Mouse (Mus musculus) lung, embryonic 15.5 days (tissue): ENCODE data around the gene Galns. TPM values are rescaled to one million over a fixed set of nuclear protein-coding genes. Genes with fewer than 3 reads are reported as not detected.

Experiments
- ATAC-seq: fragments of 200-750 bp; cut with Nextera tagmentation; 2 replicates; pipeline ENCODE4 v1.8.0; 2017; ENCODE audit warnings: moderate number of reproducible peaks, borderline replicate concordance; ENCODE audit not compliant: low FRiP score, low TSS enrichment; ENCODE audit errors: extremely low read depth
- H3K27ac ChIP-seq: fragments of 300-500 bp; sonication (generic); 2 replicates; pipeline ENCODE4 v1.5.1; 2015; ENCODE audit warnings: moderate library complexity, mild to moderate bottlenecking, inconsistent platforms
- H3K27me3 ChIP-seq: fragments of 300-500 bp; sonication (generic); 2 replicates; pipeline ENCODE4 v1.6.1; 2015; ENCODE audit warnings: inconsistent platforms
- H3K36me3 ChIP-seq: fragments of 300-500 bp; sonication (generic); 2 replicates; pipeline ENCODE4 v1.6.1; 2015; ENCODE audit warnings: inconsistent platforms
- H3K4me1 ChIP-seq: fragments of 300-500 bp; sonication (generic); 2 replicates; pipeline ENCODE4 v1.6.1; 2015; ENCODE audit warnings: inconsistent platforms
- H3K4me2 ChIP-seq: fragments of 300-500 bp; sonication (generic); 2 replicates; pipeline ENCODE4 v1.6.1; 2015; ENCODE audit warnings: inconsistent platforms, mild to moderate bottlenecking, moderate library complexity
- H3K4me3 ChIP-seq: fragments of 300-500 bp; sonication (generic); 2 replicates; pipeline ENCODE4 v1.5.1; 2015; ENCODE audit warnings: mild to moderate bottlenecking, inconsistent platforms
- H3K9ac ChIP-seq: fragments of 300-500 bp; sonication (generic); 2 replicates; pipeline ENCODE4 v1.6.1; 2015; ENCODE audit warnings: inconsistent platforms
- H3K9me3 ChIP-seq: fragments of 300-500 bp; sonication (generic); 2 replicates; pipeline ENCODE4 v1.6.1; 2016; ENCODE audit warnings: inconsistent platforms
- WGBS: fragments of 180-500 bp; shearing (Covaris S2); methylation state at CpG from one replicate; pipeline ENCODE4 v1.1.7; 2015; 5-methylcytosine and 5-hydroxymethylcytosine counted together
- polyA plus RNA-seq: library from polyadenylated mRNA; unstranded; fragments of >200 nt; fragmentation: Nextera tagmentation; extraction: Ambion mirVana; gene quantifications from 2 replicates; pipeline ENCODE4 v1.2.1, GENCODE M21; 2015

Gene Galns
- polyA plus RNA-seq, 1 experiment from 2014 or later: 13.5 TPM

DNA sequence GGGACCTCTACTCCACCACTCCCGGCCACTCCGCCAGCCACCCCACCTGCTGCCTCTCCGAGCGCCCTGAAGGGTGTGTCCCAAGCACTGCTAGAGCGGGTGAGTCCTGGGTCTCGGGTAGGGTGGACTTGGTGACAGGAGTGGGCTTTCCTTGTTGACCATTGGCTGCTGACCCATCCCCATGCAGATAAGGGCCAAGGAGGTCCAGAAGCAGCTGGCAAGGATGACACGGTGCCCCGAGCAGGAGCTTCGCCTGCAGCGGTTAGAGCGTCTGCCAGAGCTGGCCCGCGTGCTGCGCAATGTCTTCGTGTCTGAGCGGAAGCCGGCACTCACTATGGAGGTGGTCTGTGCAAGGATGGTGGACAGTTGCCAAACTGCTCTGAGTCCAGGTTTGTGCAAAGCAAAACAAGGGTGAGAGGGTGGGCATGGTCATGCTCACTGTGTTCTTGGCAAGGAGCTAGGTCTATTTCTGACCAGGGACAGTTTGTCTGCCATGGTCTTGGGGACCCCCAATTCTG is 39.5 kb downstream of the Galns start:
- Histone ChIP-seq H3K27ac (no peak overlapping the region), H3K36me3 (peaks cover 41% of the 10 kb centered on the region), H3K4me3 (no peak overlapping the region), H3K9me3 (no peaks in the 10 kb centered on the region), H3K9ac (no peak overlapping the region), H3K4me1 (peaks cover 41% of the 10 kb centered on the region), H3K27me3 (no peaks in the 10 kb centered on the region), H3K4me2 (no peak overlapping the region)
- ATAC-seq: no peak
- 89% methylated on average over 17 of the region's 17 CpGs for WGBS

DNA sequence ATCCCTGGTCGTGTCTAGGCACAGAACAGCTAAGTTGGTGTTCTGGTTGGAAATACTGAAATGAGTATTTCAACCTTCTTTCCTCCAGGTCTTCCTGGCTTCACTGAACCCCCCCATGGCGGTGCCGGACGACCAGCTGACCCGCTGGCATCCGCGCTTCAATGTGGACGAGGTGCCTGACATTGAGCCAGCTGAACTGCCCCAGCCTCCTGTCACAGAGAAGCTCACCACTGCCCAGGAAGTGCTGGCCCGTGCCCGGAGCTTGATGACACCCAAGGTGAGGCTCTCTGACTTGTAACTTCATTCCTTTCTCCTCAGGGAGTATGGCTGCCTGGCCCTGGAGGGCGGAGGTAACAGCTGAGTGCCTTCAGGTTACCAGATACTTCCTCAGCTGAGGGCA is 40.1 kb downstream of the Galns start:
- Histone ChIP-seq H3K9ac (no peak overlapping the region), H3K27ac (no peak overlapping the region), H3K36me3 (peaks cover 41% of the 10 kb centered on the region), H3K27me3 (no peaks in the 10 kb centered on the region), H3K4me2 (no peak overlapping the region), H3K4me1 (peaks cover 44% of the 10 kb centered on the region), H3K4me3 (no peak overlapping the region), H3K9me3 (no peaks in the 10 kb centered on the region)
- ATAC-seq: no peak
- WGBS: 85% methylated on average over 11 of the region's 11 CpGs

DNA sequence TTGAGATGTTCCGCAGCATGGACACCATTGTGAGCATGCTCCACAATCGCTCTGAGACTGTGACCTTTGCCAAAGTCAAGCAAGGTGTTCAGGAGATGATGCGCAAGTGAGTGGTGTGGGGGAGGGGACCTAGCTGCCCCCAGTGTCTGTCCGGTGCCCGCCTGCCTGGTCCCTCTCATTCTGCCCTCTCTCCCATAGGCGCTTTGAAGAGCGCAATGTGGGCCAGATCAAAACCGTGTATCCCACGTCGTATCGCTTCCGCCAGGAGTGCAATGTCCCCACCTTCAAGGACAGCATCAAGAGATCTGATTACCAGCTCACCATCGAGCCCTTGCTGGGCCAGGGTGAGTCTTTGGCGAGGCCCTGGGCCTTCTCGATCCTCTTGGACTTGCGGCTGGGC is 41.3 kb downstream of the Galns start:
- 92% methylated on average over 16 of the region's 16 CpGs for WGBS

DNA sequence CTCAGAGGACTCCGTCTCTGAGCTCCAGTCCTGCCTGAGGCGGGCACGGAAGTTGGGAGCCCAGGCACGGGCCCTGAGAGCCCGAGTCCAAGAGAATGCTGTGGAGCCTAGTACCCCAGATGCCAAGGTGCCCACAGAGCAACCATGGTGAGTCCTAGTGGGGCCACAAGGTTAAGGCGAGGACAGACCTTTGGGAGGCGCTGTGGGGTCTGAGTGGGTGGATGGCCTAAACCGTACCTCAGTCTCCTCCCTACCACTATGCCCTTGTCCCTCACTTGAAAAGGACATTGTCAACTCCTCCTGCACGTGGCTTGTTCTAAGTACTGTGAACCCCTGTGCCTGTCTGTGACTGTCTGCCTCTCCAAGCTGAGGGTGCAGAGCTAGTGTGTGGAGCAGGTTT is 41.9 kb downstream of the Galns start:
- Histone ChIP-seq H3K4me2 (peak overlapping the region; percentile 88), H3K36me3 (peaks cover 41% of the 10 kb centered on the region), H3K4me3 (peak overlapping the region; percentile 91), H3K4me1 (peaks cover 26% of the 10 kb centered on the region), H3K27ac (0 out of 2 replicates have a peak overlapping the region, but pooled peaks have one; percentile 1), H3K27me3 (no peaks in the 10 kb centered on the region), H3K9ac (peak overlapping the region; percentile 90), H3K9me3 (no peaks in the 10 kb centered on the region)
- no peak for ATAC-seq
- 39% methylated on average over 9 of the region's 9 CpGs for WGBS

More for the DNA sequence above, 41.3 kb downstream of the Galns start:
- peak overlapping the region; percentile 88; the same call in 1 of the 2 replicates for H3K4me2 ChIP-seq
- H3K9me3 ChIP-seq: no peaks in the 10 kb centered on the region
- ATAC-seq: no peak
- peaks cover 41% of the 10 kb centered on the region for H3K36me3 ChIP-seq
- no peaks in the 10 kb centered on the region for H3K27me3 ChIP-seq
- H3K9ac ChIP-seq: no peak overlapping the region
- H3K4me1 ChIP-seq: peaks cover 32% of the 10 kb centered on the region
- no peak overlapping the region for H3K4me3 ChIP-seq
- no peak overlapping the region for H3K27ac ChIP-seq

DNA sequence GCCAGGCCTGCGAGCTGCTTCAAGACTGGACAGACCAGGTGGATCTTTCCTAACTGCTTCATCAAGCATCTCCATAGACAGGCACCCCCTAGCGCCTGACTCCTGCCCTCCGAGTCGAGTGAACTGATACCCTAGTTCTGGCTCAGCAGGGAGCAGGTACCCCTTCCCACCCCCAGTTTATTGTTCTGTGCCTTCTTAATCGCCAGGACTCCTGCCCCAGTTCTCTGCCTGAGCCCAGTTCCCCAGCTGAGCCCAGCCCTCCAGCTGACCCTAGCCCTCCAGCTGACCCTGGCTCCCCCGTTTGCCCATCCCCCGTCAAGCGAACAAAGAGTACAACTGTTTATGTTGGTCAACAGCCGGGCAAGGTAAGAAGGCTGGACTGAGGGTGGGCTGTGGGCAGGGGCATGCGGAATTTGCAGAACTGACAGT is 42.4 kb downstream of the Galns start:
- peak overlapping the region; percentile 90 for H3K9ac ChIP-seq
- no peaks in the 10 kb centered on the region for H3K27me3 ChIP-seq
- 10% methylated on average over 10 of the region's 10 CpGs for WGBS
- H3K27ac ChIP-seq: 0 out of 2 replicates have a peak overlapping the region, but pooled peaks have one; percentile 1
- H3K4me2 ChIP-seq: peak overlapping the region; percentile 88
- peaks cover 25% of the 10 kb centered on the region for H3K4me1 ChIP-seq
- H3K4me3 ChIP-seq: peak overlapping the region; percentile 91
- H3K9me3 ChIP-seq: no peaks in the 10 kb centered on the region
- peaks cover 41% of the 10 kb centered on the region for H3K36me3 ChIP-seq
- no peak for ATAC-seq

DNA sequence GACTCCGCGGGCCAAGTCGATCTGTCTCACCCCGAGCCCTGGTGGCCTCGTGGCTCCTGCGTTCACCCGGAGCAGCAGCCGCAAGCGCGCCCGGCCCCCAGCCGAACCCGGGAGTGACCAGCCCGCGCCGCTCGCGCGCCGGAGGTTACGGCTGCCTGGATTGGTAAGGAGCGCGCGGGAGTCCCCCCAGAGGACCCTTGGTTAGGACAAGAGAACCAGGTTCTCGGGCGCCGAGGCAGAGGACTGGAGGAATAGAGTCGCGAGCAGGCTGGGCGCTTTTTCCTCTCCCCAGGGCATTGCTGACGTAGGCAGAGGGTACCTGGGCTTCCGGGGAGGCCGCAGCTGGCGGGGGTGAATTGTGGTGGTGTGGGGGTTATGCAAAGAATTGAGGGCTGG is 43.2 kb downstream of the Galns start:
- peak overlapping the region; percentile 91 for H3K4me3 ChIP-seq

DNA sequence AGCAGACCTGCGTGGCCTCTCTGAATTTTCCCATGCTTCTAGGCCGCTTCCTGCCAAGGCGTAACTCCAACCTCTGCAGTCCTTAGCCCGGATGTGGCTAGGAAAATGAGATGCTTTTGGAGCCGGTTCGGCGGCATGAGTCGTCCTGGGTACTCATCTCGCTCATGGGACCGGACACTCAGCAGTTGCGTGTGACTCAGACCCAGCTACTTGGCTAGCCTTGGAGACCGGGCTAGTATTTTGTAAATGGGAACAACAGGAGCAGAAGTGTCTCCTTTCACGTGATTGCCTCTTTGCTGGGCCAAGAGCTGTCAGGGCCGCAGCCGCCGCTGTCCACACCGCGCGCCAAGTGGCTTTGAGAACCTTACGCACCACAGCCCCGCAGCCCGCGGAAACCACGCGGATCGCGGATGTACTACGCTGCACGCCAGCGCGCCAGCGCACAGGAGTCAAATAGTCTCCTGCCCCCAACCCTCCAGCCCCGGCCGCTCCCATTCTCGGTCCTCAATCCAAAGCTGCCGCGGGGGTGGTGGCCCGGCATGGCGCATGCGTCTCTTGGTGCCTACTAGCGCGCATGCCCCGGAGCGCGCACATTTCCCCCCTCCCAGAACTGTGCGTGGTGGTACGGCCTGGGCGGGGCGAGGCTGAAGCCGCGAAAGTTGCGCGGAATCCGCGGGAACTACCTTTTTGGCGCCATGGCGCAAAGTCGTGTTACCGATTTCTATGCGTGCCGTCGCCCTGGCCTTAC is 43.7 kb downstream of the Galns start, which contains the start of gene Cdt1:
Gene Cdt1 (plus strand): TSS at position 655 of the 748 bp plus-strand sequence.
- Histone ChIP-seq H3K4me3 (peak within 1 kb of the TSS; percentile 91), H3K4me2 (peak within 1 kb of the TSS; percentile 88), H3K4me1 (peaks cover 25% of the 10 kb centered on the region), H3K9me3 (no peaks in the 10 kb centered on the region), H3K36me3 (peaks cover 29% of the 10 kb centered on the region), H3K27ac (peak within 1 kb of the TSS; percentile 97), H3K9ac (peak within 1 kb of the TSS; percentile 90), H3K27me3 (no peaks in the 10 kb centered on the region)
- under 1% methylated on average over 62 of the region's 62 CpGs for WGBS
- ATAC-seq: peak; percentile 97

More for the DNA sequence above, 43.2 kb downstream of the Galns start:
- H3K36me3 ChIP-seq: peaks cover 35% of the 10 kb centered on the region
- H3K4me1 ChIP-seq: peaks cover 25% of the 10 kb centered on the region
- WGBS: under 1% methylated on average over 34 of the region's 34 CpGs
- H3K9me3 ChIP-seq: no peaks in the 10 kb centered on the region
- peak; percentile 37 for ATAC-seq
- H3K9ac ChIP-seq: peak overlapping the region; percentile 90
- H3K27ac ChIP-seq: peak overlapping the region; percentile 97
- H3K4me2 ChIP-seq: peak overlapping the region; percentile 88
- H3K27me3 ChIP-seq: no peaks in the 10 kb centered on the region

DNA sequence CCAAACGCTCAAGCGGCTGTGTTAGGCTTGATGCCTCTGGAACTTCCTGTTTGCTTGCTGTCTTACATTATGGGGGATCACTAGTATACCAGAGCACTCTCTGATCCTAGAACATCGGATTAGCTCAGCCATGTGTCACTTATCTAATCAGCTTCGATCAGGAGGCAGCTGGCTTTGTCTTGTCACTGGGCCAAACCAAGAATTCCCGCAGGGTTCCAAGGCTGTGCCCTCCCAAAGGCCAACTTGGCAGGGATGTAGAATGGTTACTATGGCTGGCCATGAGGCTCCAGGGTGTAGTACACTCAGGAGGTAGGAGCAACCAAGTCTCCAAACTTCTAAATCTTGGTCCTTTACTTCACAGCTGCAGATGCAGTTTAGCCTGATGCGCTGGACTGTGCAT is 44.5 kb downstream of the Galns start:
- peaks cover 25% of the 10 kb centered on the region for H3K4me1 ChIP-seq
- WGBS: 15% methylated on average over 6 of the region's 6 CpGs
- H3K36me3 ChIP-seq: peaks cover 22% of the 10 kb centered on the region
- no peak for ATAC-seq
- H3K9ac ChIP-seq: peak overlapping the region; percentile 63
- peak overlapping the region; percentile 91 for H3K4me3 ChIP-seq
- H3K27me3 ChIP-seq: no peaks in the 10 kb centered on the region
- H3K27ac ChIP-seq: peak overlapping the region; percentile 97
- H3K4me2 ChIP-seq: peak overlapping the region; percentile 88
- H3K9me3 ChIP-seq: no peaks in the 10 kb centered on the region

DNA sequence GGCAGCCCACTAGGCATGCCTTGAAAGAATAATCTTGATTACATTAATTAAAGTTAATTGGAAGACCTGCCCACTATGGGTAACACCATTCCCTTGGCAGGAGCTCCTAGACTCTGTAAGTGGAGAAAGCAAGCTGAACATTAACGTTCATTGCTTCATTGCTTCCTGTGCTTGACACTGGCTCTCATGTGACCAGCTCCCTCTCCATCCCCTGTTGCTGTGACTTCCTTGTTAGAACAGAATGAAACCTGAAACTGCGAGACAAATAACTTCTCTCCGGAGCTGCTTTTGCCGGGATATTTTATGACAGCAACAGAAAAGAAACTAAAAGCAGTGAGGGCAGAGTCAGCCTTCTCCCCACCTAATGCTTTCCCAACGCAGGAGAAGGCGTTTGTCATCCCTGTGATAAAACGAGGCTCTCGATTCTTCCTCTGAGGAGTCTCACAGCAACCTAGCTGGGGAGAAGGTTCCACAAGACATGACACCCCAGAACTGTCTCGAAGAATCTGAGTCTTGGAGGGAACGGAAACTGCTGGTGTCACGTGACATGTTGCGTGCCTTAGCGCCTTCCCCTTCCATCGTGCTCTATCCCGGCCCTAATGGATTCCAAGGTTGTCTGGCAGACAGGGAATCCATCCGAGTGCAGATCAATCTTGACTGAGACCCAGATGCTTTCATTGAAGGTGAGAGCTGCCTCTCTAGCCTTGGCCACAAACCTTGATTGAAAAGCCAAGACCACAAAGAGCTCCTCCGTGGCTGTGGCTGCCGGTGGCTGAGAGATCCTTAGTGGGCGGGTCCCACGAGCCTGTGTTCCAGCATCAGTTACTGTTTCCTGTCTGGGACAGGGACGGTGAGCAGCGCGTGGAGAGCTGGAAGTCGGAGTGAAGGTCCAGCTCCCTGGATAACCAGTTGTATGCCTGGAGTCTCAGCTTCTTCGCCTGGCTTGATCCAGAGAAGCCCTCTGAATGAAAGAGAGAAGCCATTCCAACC is 46.6 kb downstream of the Galns start:
- H3K27me3 ChIP-seq: no peaks in the 10 kb centered on the region
- H3K4me1 ChIP-seq: peaks cover 21% of the 10 kb centered on the region
- no peak overlapping the region for H3K4me2 ChIP-seq
- no peak overlapping the region for H3K27ac ChIP-seq
- H3K4me3 ChIP-seq: no peak overlapping the region
- no peak for ATAC-seq
- no peak overlapping the region for H3K9ac ChIP-seq
- H3K9me3 ChIP-seq: no peaks in the 10 kb centered on the region
- 74% methylated on average over 25 of the region's 25 CpGs for WGBS
- peaks cover under 1% of the 10 kb centered on the region for H3K36me3 ChIP-seq

DNA sequence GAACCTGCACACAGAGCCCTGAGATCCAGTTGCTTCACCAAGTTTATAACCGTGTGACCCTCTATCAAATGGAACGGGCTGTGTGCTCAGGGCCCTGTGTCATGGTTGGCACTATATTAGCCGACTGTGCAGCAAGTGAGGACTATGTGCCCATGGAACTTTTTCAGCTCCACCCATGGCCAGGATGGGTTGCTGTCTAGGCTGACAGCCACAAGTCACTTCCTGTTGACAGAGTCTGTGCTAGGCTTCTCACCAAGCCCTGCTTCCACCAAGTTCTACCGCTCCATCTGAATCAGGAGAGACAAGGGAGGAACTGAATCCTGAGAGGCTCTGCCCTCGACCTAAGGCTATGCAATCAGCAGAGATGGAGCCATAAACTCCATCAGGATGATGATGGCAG is 50.1 kb downstream of the Galns start:
- ATAC-seq: no peak
- WGBS: 79% methylated on average over 5 of the region's 5 CpGs

DNA sequence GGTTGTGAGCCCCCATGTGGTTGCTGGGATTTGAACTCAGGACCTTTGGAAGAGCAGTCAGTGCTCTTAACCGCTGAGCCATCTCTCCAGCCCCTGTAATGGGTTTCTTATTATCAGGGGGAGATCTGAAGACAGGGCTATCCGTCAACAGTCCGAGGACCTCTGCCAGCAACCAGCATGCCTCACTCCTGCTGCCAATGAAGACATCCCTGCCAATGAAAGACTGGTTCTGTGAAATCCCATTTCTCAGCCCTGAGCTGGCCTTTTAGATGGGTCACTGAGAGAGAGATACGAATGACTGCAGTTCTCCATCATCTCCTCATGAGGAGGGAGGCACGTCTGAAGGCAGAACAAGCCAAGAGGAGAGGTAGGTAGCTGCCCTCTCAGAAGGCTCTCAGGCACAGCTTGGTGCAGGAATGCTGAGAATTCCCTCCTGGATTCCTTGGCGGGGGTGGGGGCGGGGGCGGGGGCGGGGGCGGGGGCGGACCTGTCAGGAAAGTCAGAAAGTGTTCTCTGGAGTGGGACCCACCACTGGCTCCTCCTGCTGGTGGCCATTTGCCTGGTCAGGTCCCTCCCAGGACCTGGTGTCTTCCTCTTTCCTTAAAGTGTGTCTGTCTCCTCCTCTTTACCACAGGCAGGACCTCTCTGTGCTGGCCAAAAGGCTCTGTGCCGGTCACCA is 52.5 kb downstream of the Galns start:
- no peak overlapping the region for H3K9ac ChIP-seq

More for the DNA sequence above, 50.1 kb downstream of the Galns start:
- H3K9me3 ChIP-seq: no peaks in the 10 kb centered on the region
- no peak overlapping the region for H3K27ac ChIP-seq
- no peaks in the 10 kb centered on the region for H3K36me3 ChIP-seq
- no peak overlapping the region for H3K4me3 ChIP-seq
- no peak overlapping the region for H3K4me2 ChIP-seq
- H3K4me1 ChIP-seq: peaks cover 28% of the 10 kb centered on the region
- no peaks in the 10 kb centered on the region for H3K27me3 ChIP-seq
- H3K9ac ChIP-seq: no peak overlapping the region

More for the DNA sequence above, 52.5 kb downstream of the Galns start:
- Histone ChIP-seq H3K9me3 (no peaks in the 10 kb centered on the region), H3K27me3 (no peaks in the 10 kb centered on the region), H3K4me2 (no peak overlapping the region), H3K27ac (peak overlapping the region; percentile 70), H3K36me3 (no peaks in the 10 kb centered on the region), H3K4me1 (peaks cover 35% of the 10 kb centered on the region), H3K4me3 (no peak overlapping the region)
- 10% methylated on average over 12 of the region's 12 CpGs for WGBS
- ATAC-seq: peak; percentile 28; the same call in 1 of the 2 replicates
